Mouse (Mus musculus) lung, embryonic 16.5 days (tissue): ENCODE measurements around the gene Arid1b. TPM values are rescaled to one million over a fixed set of nuclear protein-coding genes. Genes with fewer than 3 reads are reported as not detected.
A peak's percentile ranks its signal among the peaks of the same experiment; 100 is the strongest.

Experiments
- ATAC-seq: fragments of 200-750 bp; cut with Nextera tagmentation; 2 replicates; pipeline ENCODE4 v1.8.0; 2017; ENCODE audit warnings: low read depth, mild to moderate bottlenecking, moderate library complexity
- H3K27ac ChIP-seq: fragments of 300-500 bp; sonication (generic); 2 replicates; pipeline ENCODE4 v1.5.1; 2014; ENCODE audit warnings: mild to moderate bottlenecking, control low read depth, low read length
- H3K27me3 ChIP-seq: fragments of 300-500 bp; sonication (generic); 2 replicates; pipeline ENCODE4 v1.6.1; 2014; ENCODE audit warnings: low read depth, low read length, mixed read lengths; ENCODE audit not compliant: control insufficient read depth, insufficient read depth
- H3K36me3 ChIP-seq: fragments of 300-500 bp; sonication (generic); 2 replicates; pipeline ENCODE4 v1.6.1; 2014; ENCODE audit warnings: low read length; ENCODE audit not compliant: control insufficient read depth, insufficient read depth
- H3K4me1 ChIP-seq: fragments of 300-500 bp; sonication (generic); replicated peaks from 2 replicates; pipeline ENCODE4 v1.6.1; 2014; ENCODE audit warnings: low read length, mixed read lengths; ENCODE audit not compliant: control insufficient read depth, insufficient read depth
- H3K4me2 ChIP-seq: fragments of 300-500 bp; sonication (generic); 2 replicates; pipeline ENCODE4 v1.6.1; 2014; ENCODE audit warnings: low read depth, low read length, control low read depth
- H3K4me3 ChIP-seq: fragments of 300-500 bp; sonication (generic); 2 replicates; pipeline ENCODE4 v1.5.1; 2014; ENCODE audit warnings: mild to moderate bottlenecking, low read length, control low read depth
- H3K9ac ChIP-seq: fragments of 300-500 bp; sonication (generic); 2 replicates; pipeline ENCODE4 v1.6.1; 2014; ENCODE audit warnings: low read length, control low read depth
- H3K9me3 ChIP-seq: fragments of 300-500 bp; sonication (generic); 2 replicates; pipeline ENCODE4 v1.6.1; 2016; ENCODE audit warnings: low read length; ENCODE audit not compliant: control insufficient read depth
- WGBS: fragments of 180-500 bp; shearing (Covaris S2); extraction: QIAGEN DNeasy Blood & Tissue Kit; methylation state at CpG from one replicate; pipeline ENCODE4 v1.1.7; 2014; 5-methylcytosine and 5-hydroxymethylcytosine counted together
- polyA plus RNA-seq: library from polyadenylated mRNA; unstranded; fragments of >200 nt; fragmentation: Nextera tagmentation; extraction: Ambion mirVana; gene quantifications from 2 replicates; pipeline ENCODE4 v1.2.1, GENCODE M21; 2015

Arid1b gene
- polyA plus RNA-seq, 1 experiment from 2014 or later, result 10.2 TPM

GRCm38 (mm10) chr17:5232180-5232579 is 238.0 kb downstream of the Arid1b start:
- no peak for ATAC-seq
- WGBS, result 35% methylated on average over 2 of the region's 2 CpGs
- no peak overlapping the region for H3K4me2 ChIP-seq

DNA sequence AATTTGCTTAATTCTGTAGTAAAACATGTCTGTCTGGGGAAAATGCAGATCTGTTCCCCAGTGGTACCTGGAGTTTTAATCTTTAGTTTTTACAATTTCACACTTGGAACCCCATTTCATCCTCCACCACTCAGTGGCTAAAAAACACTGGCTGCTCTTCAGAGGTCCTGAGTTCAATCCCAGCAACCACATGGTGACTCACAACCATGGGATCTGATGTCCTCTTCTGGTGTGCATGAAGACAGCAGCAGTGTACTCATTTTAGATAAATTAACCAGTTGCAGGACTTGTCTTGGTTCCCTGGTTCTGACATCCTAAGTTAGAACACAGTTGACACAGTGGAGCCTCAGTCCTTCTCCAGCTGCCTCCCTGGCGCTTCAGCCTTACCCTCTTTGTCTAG is 239.9 kb downstream of the Arid1b start:
- no peak overlapping the region for H3K27ac ChIP-seq
- H3K9me3 ChIP-seq, result no peaks in the 10 kb centered on the region
- no peaks in the 10 kb centered on the region for H3K27me3 ChIP-seq
- ATAC-seq, result no peak
- H3K36me3 ChIP-seq, result no peaks in the 10 kb centered on the region
- H3K4me2 ChIP-seq, result no peak overlapping the region
- H3K4me3 ChIP-seq, result no peak overlapping the region
- 94% methylated on average over 1 of the region's 1 CpGs for WGBS
- H3K4me1 ChIP-seq, result peaks cover 13% of the 10 kb centered on the region; the same call in 1 of the 2 replicates
- H3K9ac ChIP-seq, result no peak overlapping the region

More at GRCm38 (mm10) chr17:5232180-5232579, 238.0 kb downstream of the Arid1b start:
- H3K36me3 ChIP-seq, result no peaks in the 10 kb centered on the region
- no peak overlapping the region for H3K4me3 ChIP-seq
- H3K9me3 ChIP-seq, result no peaks in the 10 kb centered on the region
- H3K27ac ChIP-seq, result no peak overlapping the region
- H3K4me1 ChIP-seq, result peaks cover 17% of the 10 kb centered on the region
- no peaks in the 10 kb centered on the region for H3K27me3 ChIP-seq
- H3K9ac ChIP-seq, result no peak overlapping the region

- Histone ChIP-seq H3K4me2 (no peak overlapping the region), H3K9me3 (no peaks in the 10 kb centered on the region), H3K27me3 (no peaks in the 10 kb centered on the region), H3K36me3 (no peaks in the 10 kb centered on the region), H3K4me3 (no peak overlapping the region), H3K9ac (no peak overlapping the region), H3K4me1 (peaks cover 13% of the 10 kb centered on the region; the same call in 1 of the 2 replicates), H3K27ac (no peak overlapping the region)
- WGBS, result 73% methylated on average over 9 of the region's 9 CpGs
- ATAC-seq, result no peak
These were observed 240.9 kb downstream of the Arid1b start for GRCm38 (mm10) chr17:5235057-5235456.

DNA sequence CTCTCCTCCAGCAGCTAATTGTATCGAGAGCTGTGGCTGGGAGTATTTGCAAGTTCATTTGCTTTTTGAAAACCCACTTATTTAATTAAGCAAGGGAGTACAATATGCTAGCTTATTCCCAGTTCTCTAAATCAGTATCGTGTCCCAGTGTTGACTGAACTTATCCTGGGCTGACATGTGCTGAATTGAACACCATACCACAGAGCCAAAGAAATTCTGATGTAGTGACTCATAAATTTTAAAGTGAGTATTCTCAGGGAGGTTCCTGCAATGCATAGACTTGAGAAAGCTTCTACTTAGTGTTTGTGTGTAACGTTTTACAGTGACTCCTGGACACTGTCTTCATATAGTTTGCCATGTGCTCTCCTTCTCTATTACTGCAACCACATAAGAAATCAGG is 243.6 kb downstream of the Arid1b start:
- Histone ChIP-seq H3K36me3 (no peaks in the 10 kb centered on the region), H3K4me2 (no peak overlapping the region), H3K9me3 (no peaks in the 10 kb centered on the region), H3K27ac (no peak overlapping the region), H3K4me3 (no peak overlapping the region), H3K9ac (no peak overlapping the region), H3K4me1 (peaks cover 13% of the 10 kb centered on the region; the same call in 1 of the 2 replicates), H3K27me3 (no peaks in the 10 kb centered on the region)
- 49% methylated on average over 3 of the region's 3 CpGs for WGBS
- ATAC-seq, result no peak

DNA sequence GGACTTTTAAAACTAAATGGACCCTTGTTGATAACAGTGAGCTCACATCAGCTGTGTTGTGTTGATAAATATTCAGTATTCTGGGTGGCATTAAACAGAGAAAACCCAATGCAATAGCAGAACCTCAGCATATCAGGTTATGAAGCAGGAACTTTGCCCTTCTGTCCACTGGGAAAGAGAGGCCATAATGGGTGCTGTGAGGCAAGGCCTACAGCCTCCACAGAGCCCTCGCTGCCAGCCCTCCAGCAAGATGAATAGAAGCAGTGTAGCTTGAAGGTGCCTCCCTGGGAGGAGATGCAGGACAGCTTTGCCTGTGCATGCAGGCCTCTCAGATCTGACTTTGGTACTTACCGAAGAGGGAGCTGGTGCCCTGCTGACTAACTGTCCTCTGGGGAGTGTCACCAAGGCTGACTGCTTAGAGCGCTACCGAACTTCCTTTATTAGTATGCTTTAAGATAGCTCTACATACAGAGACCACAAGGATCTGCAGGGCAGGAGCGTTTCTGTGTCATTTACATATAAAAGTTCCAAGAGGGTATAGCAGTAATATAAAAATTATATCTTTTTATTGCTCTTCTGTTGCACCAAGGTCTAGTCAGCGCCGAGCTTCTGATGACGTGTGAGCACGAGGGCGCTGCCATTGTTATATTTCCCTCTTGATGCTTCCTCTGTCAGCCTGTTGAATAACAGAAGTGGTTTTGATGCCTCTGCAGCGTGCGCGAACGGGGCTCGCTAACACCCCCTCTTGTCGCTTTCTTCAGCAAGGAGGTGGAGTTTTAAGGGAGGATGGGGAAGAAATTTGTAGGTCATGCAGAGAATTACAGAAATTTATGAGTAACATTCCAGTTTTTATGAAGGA is 244.5 kb downstream of the Arid1b start:
- Histone ChIP-seq H3K4me1 (peaks cover 13% of the 10 kb centered on the region; the same call in 1 of the 2 replicates), H3K9me3 (no peaks in the 10 kb centered on the region), H3K27ac (peak overlapping the region; percentile 27; the same call in 1 of the 2 replicates), H3K36me3 (no peaks in the 10 kb centered on the region), H3K4me3 (no peak overlapping the region), H3K27me3 (no peaks in the 10 kb centered on the region), H3K4me2 (no peak overlapping the region), H3K9ac (no peak overlapping the region)
- no peak for ATAC-seq
- 66% methylated on average over 16 of the region's 16 CpGs for WGBS

- peaks cover 20% of the 10 kb centered on the region for H3K4me1 ChIP-seq
- H3K4me3 ChIP-seq, result no peak overlapping the region
- no peak overlapping the region for H3K9ac ChIP-seq
- WGBS, result 88% methylated on average over 2 of the region's 2 CpGs
- no peaks in the 10 kb centered on the region for H3K27me3 ChIP-seq
- ATAC-seq, result no peak
- no peak overlapping the region for H3K4me2 ChIP-seq
- H3K36me3 ChIP-seq, result no peaks in the 10 kb centered on the region
- H3K9me3 ChIP-seq, result no peaks in the 10 kb centered on the region
- H3K27ac ChIP-seq, result no peak overlapping the region
These were observed 250.4 kb downstream of the Arid1b start for GRCm38 (mm10) chr17:5244526-5244925.

GRCm38 (mm10) chr17:5246688-5247087 is 252.6 kb downstream of the Arid1b start:
- WGBS, result 66% methylated on average over 11 of the region's 11 CpGs
- no peaks in the 10 kb centered on the region for H3K9me3 ChIP-seq
- no peak overlapping the region for H3K27ac ChIP-seq
- H3K4me3 ChIP-seq, result no peak overlapping the region
- H3K27me3 ChIP-seq, result no peaks in the 10 kb centered on the region
- ATAC-seq, result no peak
- H3K36me3 ChIP-seq, result no peaks in the 10 kb centered on the region
- no peak overlapping the region for H3K9ac ChIP-seq
- no peak overlapping the region for H3K4me2 ChIP-seq
- peaks cover 25% of the 10 kb centered on the region for H3K4me1 ChIP-seq

DNA sequence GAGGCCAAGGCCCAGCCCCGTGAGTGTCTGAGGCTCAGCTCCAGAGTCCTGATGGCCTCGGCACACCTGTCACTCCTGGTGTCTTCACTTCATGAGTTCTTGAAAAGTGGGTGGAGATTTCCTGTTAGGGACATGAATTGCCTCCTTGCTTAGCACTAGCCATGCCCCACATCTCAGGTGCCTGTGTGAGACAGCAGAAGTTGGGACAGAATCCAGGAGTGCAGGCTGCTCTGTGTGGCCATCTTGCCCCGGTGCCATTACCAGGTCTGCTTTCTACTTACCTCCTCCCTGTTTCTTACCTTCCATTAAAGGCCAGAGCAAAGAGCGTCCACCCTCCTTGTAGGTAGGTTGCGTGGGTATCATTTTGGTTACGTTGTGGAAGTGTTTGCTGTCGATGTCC is 253.1 kb downstream of the Arid1b start:
- no peak overlapping the region for H3K9ac ChIP-seq
- no peak overlapping the region for H3K27ac ChIP-seq
- H3K9me3 ChIP-seq, result no peaks in the 10 kb centered on the region
- H3K4me2 ChIP-seq, result no peak overlapping the region
- H3K36me3 ChIP-seq, result no peaks in the 10 kb centered on the region
- no peak overlapping the region for H3K4me3 ChIP-seq
- WGBS, result 76% methylated on average over 7 of the region's 7 CpGs
- peaks cover 25% of the 10 kb centered on the region for H3K4me1 ChIP-seq
- H3K27me3 ChIP-seq, result no peaks in the 10 kb centered on the region
- ATAC-seq, result no peak

DNA sequence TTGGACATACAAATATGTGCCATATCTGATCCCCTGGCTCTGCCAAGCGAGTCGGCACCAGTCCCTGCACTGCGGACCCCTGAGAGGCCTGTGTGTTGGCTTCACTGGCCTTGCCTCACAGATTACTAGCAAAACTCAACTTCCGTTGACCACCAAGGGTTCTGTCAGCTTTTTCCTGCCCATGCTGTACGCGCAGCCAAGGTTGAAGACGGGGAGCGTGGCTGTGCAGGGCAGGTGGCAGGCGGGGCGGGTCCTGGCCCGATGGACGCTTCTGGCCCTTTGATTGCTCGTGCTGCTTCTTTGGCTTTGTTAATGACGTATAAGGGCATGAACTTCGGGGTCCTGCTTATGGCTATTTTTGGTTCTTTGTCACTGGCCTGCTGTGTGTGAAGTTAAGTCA is 253.6 kb downstream of the Arid1b start:
- no peak overlapping the region for H3K4me2 ChIP-seq
- WGBS, result 75% methylated on average over 15 of the region's 15 CpGs
- H3K36me3 ChIP-seq, result no peaks in the 10 kb centered on the region
- H3K27ac ChIP-seq, result no peak overlapping the region
- peaks cover 25% of the 10 kb centered on the region for H3K4me1 ChIP-seq
- no peaks in the 10 kb centered on the region for H3K27me3 ChIP-seq
- no peaks in the 10 kb centered on the region for H3K9me3 ChIP-seq
- no peak overlapping the region for H3K9ac ChIP-seq
- no peak for ATAC-seq
- H3K4me3 ChIP-seq, result no peak overlapping the region
